Mouse (Mus musculus) liver, postnatal 0 days (tissue): ENCODE data around the gene Rcor2.

Experiments
- CTCF ChIP-seq: sonication (generic); IDR thresholded peaks from 2 replicates; pipeline ENCODE4 v1.5.1; 2016; ENCODE audit warnings: antibody characterized with exemption, low read depth
- EP300 ChIP-seq: IDR thresholded peaks from 2 replicates; pipeline ENCODE4 v1.6.1; 2016; ENCODE audit warnings: antibody characterized with exemption, low read depth, mild to moderate bottlenecking

- no peak for TF ChIP-seq CTCF
- TF ChIP-seq EP300: no peak
These were observed 28.8 kb downstream of the Rcor2 start for GRCm38 (mm10) chr19:7295959-7296358.
